Mouse (Mus musculus) stomach, embryonic 15.5 days (tissue): Measurements from ENCODE around the gene Vtcn1. TPM values are rescaled to one million over a fixed set of nuclear protein-coding genes. Genes with fewer than 3 reads are reported as not detected.

Experiments used
- ATAC-seq: fragments of 200-750 bp; cut with Nextera tagmentation; 2 replicates; pipeline ENCODE4 v1.8.0; 2017; ENCODE audit warnings: low read depth, moderate number of reproducible peaks, moderate TSS enrichment; ENCODE audit not compliant: insufficient read depth, low FRiP score
- H3K27ac ChIP-seq: fragments of 300-500 bp; sonication (generic); 2 replicates; pipeline ENCODE4 v1.5.1; 2015; ENCODE audit warnings: mild to moderate bottlenecking, inconsistent platforms
- H3K27me3 ChIP-seq: fragments of 300-500 bp; sonication (generic); replicated peaks from 2 replicates; pipeline ENCODE4 v1.6.1; 2015; ENCODE audit warnings: inconsistent platforms
- H3K36me3 ChIP-seq: fragments of 300-500 bp; sonication (generic); 2 replicates; pipeline ENCODE4 v1.6.1; 2015; ENCODE audit warnings: inconsistent platforms
- H3K4me1 ChIP-seq: fragments of 300-500 bp; sonication (generic); 2 replicates; pipeline ENCODE4 v1.6.1; 2015; ENCODE audit warnings: inconsistent platforms
- H3K4me2 ChIP-seq: fragments of 300-500 bp; sonication (generic); 2 replicates; pipeline ENCODE4 v1.6.1; 2015; ENCODE audit warnings: mild to moderate bottlenecking, inconsistent platforms
- H3K4me3 ChIP-seq: fragments of 300-500 bp; sonication (generic); replicated peaks from 2 replicates; pipeline ENCODE4 v1.5.1; 2015; ENCODE audit warnings: inconsistent platforms
- H3K9ac ChIP-seq: fragments of 300-500 bp; sonication (generic); 2 replicates; pipeline ENCODE4 v1.6.1; 2015; ENCODE audit warnings: inconsistent platforms
- H3K9me3 ChIP-seq: fragments of 300-500 bp; sonication (generic); 2 replicates; pipeline ENCODE4 v1.6.1; 2016; ENCODE audit warnings: inconsistent platforms
- WGBS: fragments of 180-500 bp; shearing (Covaris S2); methylation state at CpG from one replicate; pipeline ENCODE4 v1.1.7; 2015; 5-methylcytosine and 5-hydroxymethylcytosine counted together
- polyA plus RNA-seq: library from polyadenylated mRNA; unstranded; fragments of >200 nt; fragmentation: Nextera tagmentation; extraction: Ambion mirVana; gene quantifications from 2 replicates; pipeline ENCODE4 v1.2.1, GENCODE M21; 2015

The Vtcn1 gene
- polyA plus RNA-seq, 1 experiment from 2014 or later: 1.6 TPM

GRCm38 (mm10) chr3:100931332-100932076 is 106.2 kb downstream of the Vtcn1 start:
- ATAC-seq: no peak
- H3K4me3 ChIP-seq: no peak overlapping the region
- H3K4me1 ChIP-seq: no peaks in the 10 kb centered on the region
- no peaks in the 10 kb centered on the region for H3K27me3 ChIP-seq
- no peak overlapping the region for H3K9ac ChIP-seq
- H3K9me3 ChIP-seq: no peaks in the 10 kb centered on the region
- H3K4me2 ChIP-seq: no peak overlapping the region
- H3K36me3 ChIP-seq: peaks cover 6% of the 10 kb centered on the region
- no peak overlapping the region for H3K27ac ChIP-seq
- WGBS: 92% methylated on average over 23 of the region's 23 CpGs

GRCm38 (mm10) chr3:100932077-100932944 is 107.1 kb downstream of the Vtcn1 start:
- no peak for ATAC-seq
- no peak overlapping the region for H3K9ac ChIP-seq
- H3K27me3 ChIP-seq: no peaks in the 10 kb centered on the region
- no peak overlapping the region for H3K27ac ChIP-seq
- peaks cover 6% of the 10 kb centered on the region for H3K36me3 ChIP-seq
- no peak overlapping the region for H3K4me2 ChIP-seq
- no peaks in the 10 kb centered on the region for H3K9me3 ChIP-seq
- WGBS: 77% methylated on average over 11 of the region's 11 CpGs
- H3K4me1 ChIP-seq: no peaks in the 10 kb centered on the region
- no peak overlapping the region for H3K4me3 ChIP-seq

- no peaks in the 10 kb centered on the region for H3K9me3 ChIP-seq
- no peak overlapping the region for H3K4me3 ChIP-seq
- H3K9ac ChIP-seq: no peak overlapping the region
- no peak overlapping the region for H3K27ac ChIP-seq
- H3K27me3 ChIP-seq: no peaks in the 10 kb centered on the region
- WGBS: 85% methylated on average over 6 of the region's 6 CpGs
- no peaks in the 10 kb centered on the region for H3K4me1 ChIP-seq
- H3K4me2 ChIP-seq: no peak overlapping the region
- no peak for ATAC-seq
- peaks cover 11% of the 10 kb centered on the region for H3K36me3 ChIP-seq
These were observed 110.3 kb downstream of the Vtcn1 start for GRCm38 (mm10) chr3:100935521-100935920.

- Histone ChIP-seq H3K27me3 (no peaks in the 10 kb centered on the region), H3K9me3 (no peaks in the 10 kb centered on the region), H3K36me3 (peaks cover 10% of the 10 kb centered on the region), H3K9ac (no peak overlapping the region), H3K4me1 (no peaks in the 10 kb centered on the region), H3K4me3 (no peak overlapping the region), H3K27ac (no peak overlapping the region), H3K4me2 (no peak overlapping the region)
- ATAC-seq: no peak
- WGBS: 94% methylated on average over 6 of the region's 6 CpGs
These were observed 110.9 kb downstream of the Vtcn1 start for GRCm38 (mm10) chr3:100936201-100936600.

- no peak overlapping the region for H3K4me2 ChIP-seq
- no peak overlapping the region for H3K9ac ChIP-seq
- H3K9me3 ChIP-seq: no peaks in the 10 kb centered on the region
- H3K4me1 ChIP-seq: no peaks in the 10 kb centered on the region
- ATAC-seq: no peak
- H3K36me3 ChIP-seq: peaks cover 8% of the 10 kb centered on the region
- H3K27me3 ChIP-seq: no peaks in the 10 kb centered on the region
- no peak overlapping the region for H3K4me3 ChIP-seq
- H3K27ac ChIP-seq: no peak overlapping the region
- 91% methylated on average over 4 of the region's 4 CpGs for WGBS
These were observed 113.0 kb downstream of the Vtcn1 start for GRCm38 (mm10) chr3:100938211-100938610.

GRCm38 (mm10) chr3:100940496-100941037 is 115.3 kb downstream of the Vtcn1 start:
- H3K36me3 ChIP-seq: peaks cover 13% of the 10 kb centered on the region; the same call in 1 of the 2 replicates
- H3K27ac ChIP-seq: no peak overlapping the region
- no peaks in the 10 kb centered on the region for H3K27me3 ChIP-seq
- no peaks in the 10 kb centered on the region for H3K9me3 ChIP-seq
- 87% methylated on average over 4 of the region's 4 CpGs for WGBS
- no peaks in the 10 kb centered on the region for H3K4me1 ChIP-seq
- ATAC-seq: no peak
- no peak overlapping the region for H3K9ac ChIP-seq
- no peak overlapping the region for H3K4me2 ChIP-seq
- no peak overlapping the region for H3K4me3 ChIP-seq

Other genes starting within 250 kb of the Vtcn1 start
- 93.1 and 94.8 TPM in 2 replicates for gene Man1a2, start 140.0 kb upstream of the Vtcn1 start, polyA plus RNA-seq
- gene Trim45, start 96.7 kb downstream of the Vtcn1 start, polyA plus RNA-seq: 4.8 and 5.6 TPM in 2 replicates
- gene Ttf2, start 144.2 kb downstream of the Vtcn1 start, polyA plus RNA-seq: 12.3 and 13.0 TPM in 2 replicates
- 0.14 and 0.26 TPM in 2 replicates for gene Cd101, start 204.1 kb downstream of the Vtcn1 start, polyA plus RNA-seq